Mouse (Mus musculus) lung, postnatal 0 days (tissue): ENCODE measurements at regions not wholly inside any gene's neighbourhood (a gene's known extent, or its start where the extent isn't known, plus 50 kb on each side); places are given as distances from the start of the nearest gene placed in this dataset.

ENCODE experiments used
- CTCF ChIP-seq: IDR thresholded peaks from 2 replicates; pipeline ENCODE4 v1.5.1; 2016; ENCODE audit warnings: antibody characterized with exemption, mild to moderate bottlenecking
- EP300 ChIP-seq: IDR thresholded peaks from 2 replicates; pipeline ENCODE4 v1.6.1; 2016; ENCODE audit warnings: antibody characterized with exemption, mild to moderate bottlenecking, control low read depth

- TF ChIP-seq CTCF (no peak), EP300 (no peak)
These were observed 79.5 kb downstream of the Rbm11 start for GRCm38 (mm10) chr16:75672112-75672511.
